Mouse (Mus musculus): ENCODE measurements around the gene Ifi204. TPM values are rescaled to one million over a fixed set of nuclear protein-coding genes. Genes with fewer than 3 reads are reported as not detected.
A peak's percentile ranks its signal among the peaks of the same experiment; 100 is the strongest.
"Not testable (repeated sequence)": the region's sequence is repeated elsewhere in the genome, so short reads cannot be mapped to it uniquely, and the experiment has no call there.

Gene Ifi204
- polyA plus RNA-seq, 1 experiment, result 2.1 TPM

DNA sequence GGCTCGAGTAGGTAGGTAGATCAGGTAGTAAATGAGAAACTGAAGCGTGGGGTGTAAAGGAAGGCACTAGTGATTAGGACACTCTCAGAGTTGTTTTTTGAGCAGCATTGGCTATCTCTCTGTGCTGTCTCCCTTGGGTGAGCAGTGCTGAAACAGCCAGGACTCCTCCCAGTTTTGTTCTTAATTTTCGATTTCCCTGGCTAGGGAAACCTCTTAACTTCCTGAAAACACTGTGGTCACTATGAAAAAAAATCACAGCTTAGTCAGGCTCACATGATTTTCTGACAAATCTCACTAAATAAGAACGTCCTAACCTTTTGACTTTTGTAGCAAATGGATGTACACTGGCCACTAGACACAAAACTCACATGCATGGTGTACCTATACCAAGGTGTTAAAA is 25.1 kb downstream of the Ifi204 start, which contains the start of gene Ifi207:
Gene Ifi207 (minus strand): TSS at position 92 of the 400 bp plus-strand sequence.
- Histone ChIP-seq H3K27me3 (ENCODE audit: control insufficient read depth, insufficient read depth, low read length) (no peaks in the 10 kb centered on the region), H3K27ac (ENCODE audit: control insufficient read depth, insufficient read depth, low read length) (peak within 1 kb of the TSS; percentile 19; the same call in 1 of the 2 replicates), H3K4me1 (replicated peaks; ENCODE audit: control insufficient read depth, insufficient read depth, low read length) (no peaks in the 10 kb centered on the region), H3K4me3 (ENCODE audit: control insufficient read depth, insufficient read depth, low read length) (no peak within 1 kb of the TSS), H3K36me3 (ENCODE audit: control insufficient read depth, insufficient read depth, low read length) (no peaks in the 10 kb centered on the region)
- DNase-seq, result no peak
- WGBS, result 45% methylated on average over 4 of the region's 4 CpGs
- TF ChIP-seq POLR2A (IDR thresholded peaks at IDR 0.05; ENCODE audit: control insufficient read depth, extremely low read depth, insufficient read depth, low read length, poor library complexity) (no peak), CTCF (IDR thresholded peaks at IDR 0.05; ENCODE audit: borderline replicate concordance, control insufficient read depth, extremely low read depth, insufficient read depth, low read length, poor library complexity) (no peak)

DNA sequence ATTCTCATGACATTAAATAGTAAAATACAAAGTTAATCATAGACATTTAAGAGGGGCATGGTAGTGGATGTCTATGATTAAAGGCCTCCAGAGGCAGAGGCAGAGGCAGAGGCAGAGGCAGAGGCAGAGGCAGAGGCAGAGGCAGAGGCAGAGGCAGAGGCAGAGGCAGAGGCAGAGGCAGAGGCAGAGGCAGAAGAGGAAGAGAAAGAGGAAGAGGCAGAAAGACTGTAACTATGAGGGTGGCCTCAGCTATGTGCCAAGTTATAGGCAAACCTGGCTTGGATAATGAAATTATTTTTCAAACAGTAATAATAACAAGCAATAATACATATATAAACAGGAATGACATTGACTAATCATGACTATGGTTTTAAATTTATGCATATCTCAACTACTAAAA is 26.2 kb downstream of the Ifi204 start:
- TF ChIP-seq CTCF (IDR thresholded peaks at IDR 0.05; ENCODE audit: borderline replicate concordance, control insufficient read depth, extremely low read depth, insufficient read depth, low read length, poor library complexity), result no peak
- no peak for TF ChIP-seq POLR2A (IDR thresholded peaks at IDR 0.05; ENCODE audit: control insufficient read depth, extremely low read depth, insufficient read depth, low read length, poor library complexity)
- Histone ChIP-seq H3K36me3 (ENCODE audit: control insufficient read depth, insufficient read depth, low read length) (no peaks in the 10 kb centered on the region), H3K4me3 (ENCODE audit: control insufficient read depth, insufficient read depth, low read length) (no peak overlapping the region), H3K27ac (ENCODE audit: control insufficient read depth, insufficient read depth, low read length) (no peak overlapping the region), H3K4me1 (replicated peaks; ENCODE audit: control insufficient read depth, insufficient read depth, low read length) (no peaks in the 10 kb centered on the region), H3K27me3 (ENCODE audit: control insufficient read depth, insufficient read depth, low read length) (no peaks in the 10 kb centered on the region)
- DNase-seq, result no peak

DNA sequence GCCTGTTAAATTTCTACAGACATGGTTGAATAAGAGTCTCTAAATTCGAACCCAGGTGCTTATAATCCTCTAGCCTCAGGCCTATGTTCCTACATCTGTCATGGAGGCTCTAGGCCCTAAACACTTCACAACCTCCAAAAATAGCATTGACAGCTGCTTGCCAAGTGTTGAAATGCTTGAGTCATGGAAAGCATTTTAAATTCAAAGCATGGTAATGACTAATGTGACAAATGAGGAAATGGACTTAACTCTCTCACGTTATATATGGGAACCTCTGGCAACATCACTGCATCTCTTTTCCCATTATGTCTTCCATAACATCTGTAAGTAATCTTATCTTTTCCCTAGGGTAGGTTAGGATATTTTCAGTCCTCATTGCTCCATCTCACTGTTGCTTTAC is 29.8 kb downstream of the Ifi204 start:
- no peak for DNase-seq
- WGBS, result 81% methylated on average over 2 of the region's 2 CpGs
- no peaks in the 10 kb centered on the region for H3K4me1 ChIP-seq (replicated peaks; ENCODE audit: control insufficient read depth, insufficient read depth, low read length)

DNA sequence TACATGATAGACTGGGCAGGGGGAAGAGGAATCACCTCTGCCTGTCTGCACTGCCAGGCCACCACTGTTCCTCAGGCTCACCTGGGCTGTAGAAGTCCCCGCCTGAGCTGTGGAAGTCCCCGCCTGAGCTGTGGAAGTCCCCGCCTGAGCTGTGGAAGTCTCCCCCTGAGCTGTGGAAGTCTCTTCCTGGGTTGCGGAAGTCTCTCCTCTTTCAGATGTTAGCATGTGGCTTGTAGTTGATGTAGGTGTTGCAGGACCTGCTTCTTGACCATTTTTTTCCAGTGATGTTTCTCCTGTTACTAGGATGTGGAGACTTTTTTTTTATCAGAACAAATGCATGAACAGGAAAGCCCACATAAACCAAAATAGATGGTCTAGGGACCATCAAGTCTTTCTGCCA is 31.7 kb downstream of the Ifi204 start:
- H3K4me3 ChIP-seq (ENCODE audit: control insufficient read depth, insufficient read depth, low read length); H3K36me3 ChIP-seq (ENCODE audit: control insufficient read depth, insufficient read depth, low read length); H3K27me3 ChIP-seq (ENCODE audit: control insufficient read depth, insufficient read depth, low read length); H3K4me1 ChIP-seq (replicated peaks; ENCODE audit: control insufficient read depth, insufficient read depth, low read length); DNase-seq; H3K27ac ChIP-seq (ENCODE audit: control insufficient read depth, insufficient read depth, low read length): not testable (repeated sequence)
- WGBS, result 96% methylated on average over 4 of the region's 4 CpGs

More for the DNA sequence above, 29.8 kb downstream of the Ifi204 start:
- Histone ChIP-seq H3K27me3 (ENCODE audit: control insufficient read depth, insufficient read depth, low read length) (no peaks in the 10 kb centered on the region), H3K4me3 (ENCODE audit: control insufficient read depth, insufficient read depth, low read length) (no peak overlapping the region), H3K36me3 (ENCODE audit: control insufficient read depth, insufficient read depth, low read length) (no peaks in the 10 kb centered on the region), H3K27ac (ENCODE audit: control insufficient read depth, insufficient read depth, low read length) (no peak overlapping the region)
- TF ChIP-seq POLR2A (IDR thresholded peaks at IDR 0.05; ENCODE audit: control insufficient read depth, extremely low read depth, insufficient read depth, low read length, poor library complexity) (no peak), CTCF (IDR thresholded peaks at IDR 0.05; ENCODE audit: borderline replicate concordance, control insufficient read depth, extremely low read depth, insufficient read depth, low read length, poor library complexity) (no peak)

DNA sequence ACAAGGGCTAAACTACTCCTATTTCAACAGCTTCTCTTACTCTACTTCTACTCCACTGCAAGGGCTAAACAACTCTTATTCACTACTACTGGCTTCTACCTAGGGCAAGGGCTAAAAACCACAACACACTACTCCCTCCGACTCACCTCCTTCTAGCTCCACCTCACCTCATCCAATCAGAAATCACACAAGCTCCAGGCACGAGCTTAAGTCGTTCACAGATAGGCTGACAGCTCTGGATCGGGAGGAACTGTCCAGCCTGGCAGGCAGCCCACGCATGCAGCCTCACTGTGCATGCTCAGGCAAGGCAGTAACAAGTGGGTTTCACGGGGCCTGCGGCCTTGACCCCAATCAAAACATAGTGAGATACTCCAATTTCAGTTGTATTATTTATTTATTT is 33.5 kb downstream of the Ifi204 start:
- Histone ChIP-seq H3K27ac (ENCODE audit: control insufficient read depth, insufficient read depth, low read length) (no peak overlapping the region), H3K4me1 (replicated peaks; ENCODE audit: control insufficient read depth, insufficient read depth, low read length) (no peaks in the 10 kb centered on the region), H3K4me3 (ENCODE audit: control insufficient read depth, insufficient read depth, low read length) (no peak overlapping the region), H3K36me3 (ENCODE audit: control insufficient read depth, insufficient read depth, low read length) (no peaks in the 10 kb centered on the region), H3K27me3 (ENCODE audit: control insufficient read depth, insufficient read depth, low read length) (no peaks in the 10 kb centered on the region)
- TF ChIP-seq POLR2A (IDR thresholded peaks at IDR 0.05; ENCODE audit: control insufficient read depth, extremely low read depth, insufficient read depth, low read length, poor library complexity) (no peak), CTCF (IDR thresholded peaks at IDR 0.05; ENCODE audit: borderline replicate concordance, control insufficient read depth, extremely low read depth, insufficient read depth, low read length, poor library complexity) (no peak)
- DNase-seq, result no peak
- whole genome bisulfite sequencing, result 79% methylated on average over 7 of the region's 7 CpGs

Other genes starting within 250 kb of the Ifi204 start
- 0.94 and 1.3 TPM in 2 replicates for gene Ifi214, start 231.0 kb downstream of the Ifi204 start, polyA plus RNA-seq (2012; rRNA removed)
- 22.3 and 23.3 TPM in 2 replicates for gene Ifi213, start 167.7 kb downstream of the Ifi204 start, polyA plus RNA-seq (2012; rRNA removed)
- 5.4 and 6.1 TPM in 2 replicates for gene Ifi209, start 136.0 kb downstream of the Ifi204 start, polyA plus RNA-seq (2012; rRNA removed)
- gene Ifi208, start 93.3 kb downstream of the Ifi204 start, polyA plus RNA-seq (2012; rRNA removed), result 21.0 and 21.1 TPM in 2 replicates
- 9.3 and 10.6 TPM in 2 replicates for gene Ifi207, start 25.2 kb downstream of the Ifi204 start, polyA plus RNA-seq (2012; rRNA removed)
- gene Ifi211, start 146.1 kb upstream of the Ifi204 start, polyA plus RNA-seq (2012; rRNA removed), result 2.2 and 2.8 TPM in 2 replicates
- gene Mndal, start 175.5 kb upstream of the Ifi204 start, polyA plus RNA-seq (2012; rRNA removed), result 12.3 and 14.5 TPM in 2 replicates
- gene Ifi203, start 175.7 kb upstream of the Ifi204 start, polyA plus RNA-seq (2012; rRNA removed), result 19.0 and 27.7 TPM in 2 replicates
- gene Ifi202b, start 215.8 kb upstream of the Ifi204 start, polyA plus RNA-seq (2012; rRNA removed), result 0.06 and 0.40 TPM in 2 replicates

All from thymus, adult 2 months (tissue).